23 mouse cellular contexts compared by ENCODE assay signal in genomic region chr17:24346831-24347230, GRCm38 (mm10). TPM values are rescaled to one million over a fixed set of nuclear protein-coding genes. Genes with fewer than 3 reads are reported as not detected.
DNase-seq lines count a peak whose midpoint lies in the region; ATAC-seq and TF ChIP-seq lines count a peak whose summit lies in the region.
"Had no signal": no experiment of that assay in that cellular context is flagged by ENCODE, and none has a peak within 500 bp of the region (broad histone marks: within the 10 kb centered on the region; RNA-seq: fewer than 3 reads in every experiment).

No protein-coding gene starts in this region.

- no peak for ATAC-seq in megakaryocyte-erythroid progenitor cell, adult 5-6 weeks (replicated peaks; ENCODE audit: low FRiP score, low TSS enrichment, poor library complexity, severe bottlenecking)
- ATAC-seq: activated CD4-positive, CD25-positive, alpha-beta regulatory T cell, adult 4 months; forebrain, embryonic 15.5 days; hindbrain, postnatal 0 days had no signal

- peaks cover 12% of the 10 kb centered on the region for H3K4me1 ChIP-seq in thymus, adult 2 months (replicated peaks; ENCODE audit: control insufficient read depth, insufficient read depth, low read length)
- H3K4me1 ChIP-seq in kidney, adult 2 months (ENCODE audit: control insufficient read depth, insufficient read depth, low read length) = no peaks in the 10 kb centered on the region

- H3K27ac ChIP-seq in thymus, adult 2 months (ENCODE audit: control insufficient read depth, insufficient read depth, low read length) = no peak overlapping the region
- H3K27ac ChIP-seq in kidney, adult 2 months (ENCODE audit: insufficient read depth, low read depth, low read length) = no peak overlapping the region
- H3K27ac ChIP-seq: embryonic facial prominence, embryonic 12.5 days; forebrain, embryonic 15.5 days; heart, adult 2 months; heart, embryonic 15.5 days; hindbrain, embryonic 13.5 days; hindbrain, postnatal 0 days had no signal

- no peak overlapping the region for H3K4me3 ChIP-seq in thymus, adult 2 months (ENCODE audit: control insufficient read depth, insufficient read depth, low read length)
- H3K4me3 ChIP-seq in kidney, adult 2 months (ENCODE audit: insufficient read depth, low read depth, low read length) = no peak overlapping the region
- H3K4me3 ChIP-seq: embryonic facial prominence, embryonic 12.5 days; forebrain, embryonic 15.5 days; heart, adult 2 months; heart, embryonic 15.5 days; hindbrain, embryonic 13.5 days had no signal

- H3K36me3 ChIP-seq in thymus, adult 2 months (ENCODE audit: control insufficient read depth, insufficient read depth, low read length) = no peaks in the 10 kb centered on the region
- no peaks in the 10 kb centered on the region for H3K36me3 ChIP-seq in kidney, adult 2 months (ENCODE audit: control insufficient read depth, insufficient read depth, low read length)
- H3K36me3 ChIP-seq: embryonic facial prominence, embryonic 12.5 days; forebrain, embryonic 15.5 days; G1E; heart, embryonic 15.5 days; hindbrain, embryonic 13.5 days had no signal

- peaks cover 2% of the 10 kb centered on the region; the same call in 1 of the 2 replicates for H3K27me3 ChIP-seq in thymus, adult 2 months (ENCODE audit: control insufficient read depth, insufficient read depth, low read length)
- H3K27me3 ChIP-seq in kidney, adult 2 months (replicated peaks; ENCODE audit: control insufficient read depth, insufficient read depth, low read length) = no peaks in the 10 kb centered on the region

- DNase-seq in thymus, adult 18-20 months = peak; percentile 16 to 26
- DNase-seq in thymus, postnatal 0 days (ENCODE audit: low spot score) = no peak
- DNase-seq in thymus, adult 2 months = peak; percentile 43
- peak; percentile 25 to 54 for DNase-seq in thymus, postnatal 36 days
- no peak for DNase-seq in kidney, adult 2 months
- DNase-seq in embryo, embryonic 9.5 days (ENCODE audit: extremely low spot score) = no peak
- DNase-seq: adrenal gland, adult 2 months; adrenal gland, postnatal 25 days; cerebellum, adult 18-20 months; cerebellum, adult 9-11 months; embryo, embryonic 11 days; gastrocnemius, postnatal 10 days; heart, adult 2 months; heart, postnatal 14 days had no signal

- 69% methylated on average over 7 of the region's 7 CpGs for WGBS in thymus, adult 2 months
- WGBS in kidney, adult 2 months = 57% methylated on average over 7 of the region's 7 CpGs

- TF ChIP-seq POLR2A in thymus, adult 2 months (IDR thresholded peaks at IDR 0.05; ENCODE audit: control insufficient read depth, extremely low read depth, insufficient read depth, low read length, poor library complexity) = no peak
- TF ChIP-seq POLR2A in kidney, adult 2 months (IDR thresholded peaks at IDR 0.05; ENCODE audit: low read depth, low read length) = no peak

- TF ChIP-seq CTCF in thymus, adult 2 months (IDR thresholded peaks at IDR 0.05; ENCODE audit: borderline replicate concordance, control insufficient read depth, extremely low read depth, insufficient read depth, low read length, poor library complexity) = no peak
- no peak for TF ChIP-seq CTCF in kidney, adult 2 months (conservative IDR thresholded peaks at IDR 0.05; ENCODE audit: insufficient read depth, insufficient read length, low read depth, low read length)

RNA-seq across cellular contexts. Expression of gene Abca17, which starts 4.0 kb away (rescaled TPM):
- polyA plus RNA-seq in thymus, postnatal 0 days (2015; fragmentation: Nextera tagmentation; extraction: Ambion mirVana) = not detected in 2 replicates
- 0.06 and 0.13 TPM in 2 replicates for polyA plus RNA-seq in thymus, adult 2 months (2012; rRNA removed)
- not detected in 2 replicates for total RNA-seq in megakaryocyte-erythroid progenitor cell, adult 5-6 weeks (2014; fragmentation: Nextera tagmentation)
- not detected in 2 replicates for total RNA-seq in megakaryocyte-erythroid progenitor cell, adult 5-6 weeks (2017)
- 0.16 and 0.31 TPM in 2 replicates for polyA plus RNA-seq in kidney, adult 2 months (2012; rRNA removed)
- total RNA-seq: heart, adult 2 months; heart, postnatal 14 days had no signal
- polyA plus RNA-seq: adrenal gland, adult 2 months; forebrain, embryonic 11.5 days; forebrain, embryonic 15.5 days; G1E; heart, adult 2 months; heart, embryonic 15.5 days had no signal

RNA-seq across cellular contexts. Expression of gene Abca3, which starts 4.9 kb away (rescaled TPM):
- polyA plus RNA-seq in thymus, postnatal 0 days (2015; fragmentation: Nextera tagmentation; extraction: Ambion mirVana) = 5.6 and 8.1 TPM in 2 replicates
- polyA plus RNA-seq in thymus, adult 2 months (2012; rRNA removed) = 33.9 and 34.8 TPM in 2 replicates
- total RNA-seq in megakaryocyte-erythroid progenitor cell, adult 5-6 weeks (2014; fragmentation: Nextera tagmentation) = 103 and 105 TPM in 2 replicates
- total RNA-seq in megakaryocyte-erythroid progenitor cell, adult 5-6 weeks (2017) = 30.3 and 39.6 TPM in 2 replicates
- polyA plus RNA-seq in kidney, adult 2 months (2012; rRNA removed) = 214 and 230 TPM in 2 replicates

Comparison
In these comparisons a context has a peak if more than half of its experiments do, and no peak if none do; other contexts are left out.
1. DNase-seq: peak in thymus, adult 18-20 months (2 of 2), thymus, adult 2 months (single experiment) and thymus, postnatal 36 days (2 of 2); none in thymus, postnatal 0 days (single experiment), kidney, adult 2 months (single experiment) and embryo, embryonic 9.5 days (single experiment).